Mouse (Mus musculus): Measurements from ENCODE around the gene Plekhg4.

DNA sequence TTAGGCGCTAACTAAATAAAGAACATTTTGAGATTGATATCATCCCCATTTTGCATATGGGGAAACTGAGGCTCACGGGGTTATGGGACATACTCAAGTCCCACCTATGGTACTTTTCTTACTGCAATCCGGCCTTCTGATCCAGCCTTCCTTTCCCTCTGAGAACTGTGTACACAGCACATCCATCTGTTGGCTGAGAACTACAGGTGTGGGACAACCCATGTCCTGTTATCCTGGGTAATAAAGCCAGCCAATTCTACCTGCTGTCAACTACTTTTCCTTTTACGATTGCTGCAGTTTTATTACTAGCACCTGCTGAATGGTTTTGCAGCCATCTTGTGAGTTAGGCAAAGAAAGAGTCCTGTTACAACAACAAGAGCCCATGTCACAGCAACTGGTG, 18.5 kb upstream of the Plekhg4 start:
- TF ChIP-seq CTCF (IDR thresholded peaks at IDR 0.05; ENCODE audit: extremely low read depth, insufficient read length, insufficient replicate concordance, low read depth, low read length) (no peak), POLR2A (IDR thresholded peaks at IDR 0.05; ENCODE audit: low read depth, low read length) (no peak)
